Mouse (Mus musculus) layer of hippocampus, adult 18-20 months (tissue): ENCODE results near the gene Mocs1. TPM values are rescaled to one million over a fixed set of nuclear protein-coding genes. Genes with fewer than 3 reads are reported as not detected.

Experiments used
- DNase-seq, 2 experiments: peaks; one replicate each; pipeline ENCODE4 v3.0.0; 2022; ENCODE audit warnings: low spot score in 2 of 2
- long read RNA-seq: library from polyadenylated mRNA; stranded (forward); transcript quantifications from one replicate; pipeline ENCODE4 v2.0.0, GENCODE M21; 2021
- total RNA-seq, 2 experiments: library from RNA; stranded (reverse); gene quantifications; 2 replicates each; pipeline ENCODE4 v1.2.3; 2021

Gene Mocs1
- 10 to 100 TPM; 14.1 to 15.6 TPM for total RNA-seq
- long read RNA-seq, partial matches to known transcripts = 0 of 1 reads
- long read RNA-seq, other reads (novel, unspliced or antisense) = 1 of 1 reads

- DNase-seq = peak; percentile 90 to 96
These were observed at the start of gene Mocs1 for GRCm38 (mm10) chr17:49428239-49428688. TSS of gene Mocs1 (plus strand) at chr17:49428362.

DNA sequence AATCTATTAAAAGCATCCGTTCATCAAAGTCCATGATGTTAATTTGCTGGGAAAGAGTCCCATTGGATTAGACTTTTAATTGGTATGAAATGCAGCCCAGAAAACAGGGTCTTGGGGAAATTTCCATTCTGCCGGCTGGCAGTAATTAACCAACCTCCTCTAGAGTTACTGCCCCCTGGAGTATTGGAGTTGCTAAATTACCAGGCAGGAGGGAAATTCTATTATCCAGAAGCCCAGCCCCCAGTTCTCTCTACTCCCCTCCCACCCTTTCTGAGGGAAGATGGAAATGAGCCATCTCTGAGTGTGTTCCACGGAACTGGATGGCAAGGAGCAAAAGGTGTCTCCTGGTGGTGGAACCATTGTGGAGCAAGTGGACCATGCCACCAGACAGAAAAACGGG lies 48.5 kb upstream of the Mocs1 start:
- no peak for DNase-seq

- no peak for DNase-seq
These were observed 43.8 kb upstream of the Mocs1 start for GRCm38 (mm10) chr17:49384217-49384943.

DNA sequence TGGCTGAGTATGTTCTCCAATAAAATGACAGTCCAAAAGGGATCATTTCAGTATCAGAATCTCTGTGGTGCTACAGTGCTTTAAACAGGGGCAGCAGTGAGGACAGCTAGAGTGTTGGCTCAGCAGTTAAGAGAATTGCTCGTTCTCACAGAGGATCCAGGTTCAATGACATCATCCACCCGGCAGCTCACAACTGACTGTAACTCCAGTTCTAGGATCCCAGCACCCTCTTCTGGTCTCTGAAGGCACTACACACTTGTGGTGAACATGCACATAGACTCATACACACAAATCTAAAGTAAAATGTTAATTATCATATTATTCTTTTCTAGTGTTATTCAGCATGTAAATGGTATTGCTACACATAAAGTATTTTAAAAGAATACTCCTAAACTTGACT lies 40.4 kb upstream of the Mocs1 start:
- DNase-seq = no peak

DNA sequence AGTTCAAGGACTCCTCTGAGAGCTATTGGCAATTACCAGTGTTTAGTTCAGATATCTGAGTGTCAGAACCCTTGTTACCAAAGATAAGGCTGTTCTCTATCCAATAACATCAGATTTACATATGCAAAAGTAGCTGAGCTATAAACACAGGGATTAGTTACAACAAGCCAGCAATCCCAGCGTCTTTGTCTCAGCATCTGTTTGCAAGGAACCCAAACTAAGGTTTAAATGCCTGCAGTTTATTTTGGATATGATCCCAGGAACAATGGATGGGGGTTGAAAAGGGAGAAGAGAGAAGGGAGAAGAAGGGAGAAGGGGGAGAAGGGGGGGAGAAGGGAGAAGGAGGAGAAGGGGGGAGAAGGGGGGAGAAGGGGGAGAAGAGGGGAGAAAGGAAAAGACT lies 35.4 kb upstream of the Mocs1 start:
- no peak for DNase-seq

DNA sequence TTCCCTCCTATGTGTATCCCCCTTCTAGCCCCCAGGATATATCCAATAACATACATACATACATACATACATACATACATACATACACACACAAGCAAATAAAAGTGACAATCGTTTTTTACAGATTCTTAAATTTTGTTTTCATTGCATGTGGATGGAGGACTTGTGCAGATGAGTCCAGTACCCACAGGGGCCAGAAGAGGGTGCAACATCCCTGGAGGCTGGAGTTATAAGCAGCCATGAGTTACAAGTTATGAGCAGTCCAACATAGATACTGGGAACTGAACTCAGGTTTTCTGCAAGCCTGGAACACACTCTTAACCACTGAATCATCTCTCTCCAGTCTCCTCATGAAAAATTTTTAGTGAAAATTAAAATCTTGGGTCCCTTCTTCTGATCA lies 33.3 kb upstream of the Mocs1 start:
- peak in 1 of 2 experiments; percentile 15 for DNase-seq

DNA sequence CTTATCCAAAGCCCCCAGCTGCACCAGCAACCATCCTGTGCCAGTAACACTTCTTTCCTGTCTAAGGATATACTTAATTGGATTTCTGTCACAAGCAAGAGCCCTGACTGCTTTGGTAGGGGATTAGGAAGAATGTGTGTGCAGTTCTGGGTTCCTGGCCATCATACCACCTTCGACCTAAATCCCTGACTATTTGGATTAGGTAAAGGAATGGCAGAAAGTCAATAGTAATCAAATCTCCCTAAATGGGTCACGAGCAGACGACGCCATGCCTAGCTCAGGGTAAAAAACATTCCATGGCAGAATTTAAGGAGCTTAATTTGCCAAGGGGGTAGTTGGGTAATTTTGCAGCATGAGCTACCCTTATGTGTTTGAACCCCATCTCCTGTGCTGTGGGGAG lies 28.6 kb upstream of the Mocs1 start:
- no peak for DNase-seq

GRCm38 (mm10) chr17:49400130-49400529 lies 28.0 kb upstream of the Mocs1 start:
- DNase-seq = peak; percentile 69 to 91

DNA sequence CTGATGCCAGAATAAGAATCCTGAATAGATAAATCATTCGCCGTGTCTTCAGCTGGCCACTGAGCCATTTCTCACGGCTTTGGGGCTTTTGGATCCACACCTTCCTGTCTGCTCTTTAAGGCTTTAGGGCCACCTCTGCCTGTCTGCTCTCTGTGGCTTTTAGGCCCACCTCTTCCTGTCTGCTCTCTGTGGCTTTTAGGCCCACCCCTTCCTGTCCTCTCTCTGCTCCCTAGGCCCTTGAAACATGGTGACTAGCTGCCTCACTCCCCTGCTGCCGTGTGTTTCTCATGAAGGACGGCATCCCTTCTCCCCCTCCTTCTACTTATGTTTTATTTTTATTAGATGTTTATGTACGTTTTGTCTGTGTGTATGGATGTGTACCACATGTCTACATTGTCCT lies 25.0 kb upstream of the Mocs1 start:
- no peak for DNase-seq

GRCm38 (mm10) chr17:49405927-49406326 lies 22.2 kb upstream of the Mocs1 start:
- DNase-seq = no peak

DNA sequence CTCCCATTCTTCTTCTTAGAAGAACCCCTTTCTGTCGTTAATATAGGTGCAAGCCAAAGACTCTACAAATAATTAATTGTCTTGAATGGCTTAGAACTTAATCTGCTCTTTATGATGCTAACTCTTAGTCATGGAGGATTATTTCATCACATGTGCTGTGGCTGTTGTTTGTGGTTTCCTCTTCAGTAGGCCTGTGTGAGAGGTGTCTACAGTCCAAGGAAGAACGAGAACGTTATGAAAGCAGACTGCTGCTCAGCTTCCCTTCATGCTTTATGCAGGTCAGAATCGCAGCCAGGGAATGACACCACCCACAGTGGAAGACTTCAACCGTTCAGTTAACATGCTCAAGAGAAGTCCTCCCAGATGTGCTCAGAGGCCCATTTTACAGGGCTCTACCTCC lies 15.2 kb upstream of the Mocs1 start:
- no peak for DNase-seq

DNA sequence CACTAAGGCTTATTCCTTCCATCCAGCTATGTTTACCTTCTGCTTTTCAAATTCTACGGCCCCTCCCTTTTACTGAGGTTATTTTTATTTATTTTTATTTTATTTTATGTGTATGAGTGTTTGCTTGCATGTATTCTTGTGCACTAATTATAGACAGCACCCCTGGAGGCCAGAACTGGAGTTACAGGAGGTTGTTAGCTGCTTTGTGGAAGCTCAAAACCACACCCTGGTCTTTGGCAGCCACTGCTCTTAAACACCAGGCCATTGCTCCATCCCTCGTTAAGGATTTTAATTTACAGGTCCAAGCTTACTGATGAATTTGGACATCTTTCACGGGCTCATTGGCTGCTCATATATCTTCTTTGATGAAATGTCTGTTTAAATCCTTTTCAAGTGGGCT lies 14.6 kb upstream of the Mocs1 start:
- DNase-seq = no peak

DNA sequence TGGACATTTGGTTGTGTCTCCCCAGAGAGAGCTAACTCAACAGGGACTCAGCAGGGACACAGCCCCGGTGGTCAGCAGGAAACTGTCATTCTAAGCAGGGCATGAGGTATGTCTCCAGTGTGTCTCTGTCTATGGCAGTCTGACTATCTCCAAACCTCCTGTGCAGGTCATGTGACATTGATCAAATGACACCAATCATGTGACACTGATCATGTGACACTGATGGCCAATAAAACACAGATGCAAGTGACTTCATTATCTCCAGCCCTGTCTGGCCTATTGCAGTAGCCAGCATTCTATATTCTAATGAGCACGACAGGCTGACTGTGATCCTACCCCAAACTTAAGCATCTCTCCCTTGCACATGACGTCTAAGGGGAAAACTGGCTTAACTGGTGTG lies 11.9 kb upstream of the Mocs1 start:
- DNase-seq = no peak

DNA sequence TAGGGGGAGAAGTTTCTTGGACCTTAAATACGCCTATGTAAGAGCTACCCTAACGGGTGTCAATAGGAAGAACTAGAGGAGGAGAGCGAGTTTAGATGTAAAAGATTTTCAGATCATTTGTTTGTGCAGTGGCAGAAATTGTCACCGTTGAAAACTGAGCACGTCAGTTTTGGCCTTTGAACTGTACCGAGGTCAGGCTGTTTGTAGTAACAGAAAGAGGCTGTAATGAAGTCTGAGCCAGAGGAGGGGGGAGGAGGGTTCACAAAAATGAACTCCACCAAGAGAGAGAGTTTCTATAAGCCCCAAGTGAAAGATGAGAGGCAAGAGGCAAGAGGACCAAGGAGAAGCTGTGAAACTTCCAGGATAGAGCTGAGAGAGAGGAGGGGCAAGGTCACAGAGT lies 8.3 kb upstream of the Mocs1 start:
- DNase-seq = no peak

- DNase-seq = peak; percentile 49 to 67
These were observed 5.7 kb upstream of the Mocs1 start for GRCm38 (mm10) chr17:49422286-49423066.

- no peak for DNase-seq
These were observed 5.2 kb upstream of the Mocs1 start for GRCm38 (mm10) chr17:49423067-49423325.

DNA sequence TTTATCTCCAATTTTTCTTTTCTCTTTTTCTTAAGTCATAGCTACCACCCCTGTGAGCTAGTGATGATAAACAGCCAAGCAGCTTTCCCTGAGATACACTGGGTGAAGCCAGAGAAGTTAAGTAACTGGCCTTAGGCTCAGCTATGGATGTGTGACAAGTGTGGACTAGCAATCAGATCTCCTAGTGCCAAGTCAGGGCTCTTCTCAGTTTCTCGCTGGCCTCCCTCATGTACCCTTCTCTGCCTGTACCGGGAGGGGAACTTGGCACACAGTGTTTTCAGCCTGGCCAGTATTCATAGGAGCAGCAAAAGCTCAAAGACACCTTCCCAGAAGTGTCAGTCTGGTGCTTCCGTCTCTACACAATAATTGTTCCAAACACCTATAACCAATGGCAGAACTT lies 4.3 kb upstream of the Mocs1 start:
- DNase-seq = no peak

DNA sequence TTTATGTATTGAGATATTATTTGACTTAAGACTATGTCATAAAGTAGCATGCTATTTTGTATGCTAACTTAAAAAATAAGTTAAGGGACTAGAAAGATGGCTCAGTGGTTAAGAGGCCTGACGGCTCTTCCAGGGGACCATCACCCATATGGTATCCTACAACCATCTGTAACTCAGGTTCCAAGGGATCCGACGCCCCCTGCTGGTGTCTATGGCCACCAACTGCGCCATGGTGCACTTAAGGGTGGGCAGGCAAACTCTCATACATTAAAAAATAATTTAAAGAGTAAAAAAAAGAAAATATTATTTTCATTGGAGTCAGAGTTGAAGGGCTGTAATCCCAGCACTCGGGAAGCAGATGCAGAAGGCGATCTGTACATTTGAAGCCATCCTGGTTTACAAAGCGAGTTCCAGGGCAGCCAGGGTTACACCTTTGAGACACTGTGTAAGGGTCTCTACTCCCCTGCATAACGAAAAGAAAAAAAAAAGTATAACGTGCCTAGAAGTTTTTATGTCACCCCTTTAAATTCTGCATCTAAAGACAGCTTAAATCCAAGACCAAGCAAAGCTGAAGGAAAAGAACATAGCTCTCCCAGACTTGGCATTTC lies 427 bp upstream of the Mocs1 start:
- DNase-seq = no peak

GRCm38 (mm10) chr17:49428751-49429415 lies 721 bp downstream of the Mocs1 start:
- DNase-seq = no peak

DNA sequence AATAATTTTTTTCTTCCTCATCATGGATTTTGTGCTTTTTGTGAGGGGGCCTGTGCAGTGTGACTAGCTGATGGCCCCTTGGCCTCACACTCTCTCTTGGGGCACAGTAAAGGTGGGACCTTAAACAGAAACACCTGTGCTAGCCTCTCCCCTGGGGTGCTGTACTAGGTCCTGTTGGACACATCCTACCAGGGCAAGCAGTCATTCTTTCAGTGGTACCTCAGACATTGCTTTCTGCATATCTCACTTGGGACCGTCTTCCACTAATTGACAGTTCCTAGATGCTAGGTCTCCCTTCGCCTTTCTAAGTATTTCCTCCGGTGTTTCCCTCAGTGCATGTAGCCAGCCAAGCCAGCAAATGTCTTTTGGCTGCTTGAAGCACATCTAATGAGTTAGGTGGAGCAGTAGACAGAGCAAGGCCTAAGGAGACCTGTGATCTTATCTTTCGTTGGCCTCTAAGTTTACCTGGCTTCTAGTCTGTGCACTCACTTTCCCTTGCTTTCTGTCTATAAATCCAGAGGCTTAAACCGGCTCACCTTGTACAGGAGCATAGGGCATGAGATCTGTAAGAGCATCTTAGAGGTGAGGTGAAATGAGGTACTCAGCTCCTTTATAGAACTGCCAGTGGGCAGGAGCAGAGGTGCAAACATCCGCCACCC lies 1.4 kb downstream of the Mocs1 start:
- no peak for DNase-seq

- no peak for DNase-seq
These were observed 2.0 kb downstream of the Mocs1 start for GRCm38 (mm10) chr17:49430136-49430535.
